Mouse (Mus musculus) midbrain, embryonic 15.5 days (tissue): ENCODE results near the gene Ly75. TPM values are rescaled to one million over a fixed set of nuclear protein-coding genes. Genes with fewer than 3 reads are reported as not detected.

Source experiments
- ATAC-seq: fragments of 200-750 bp; cut with Nextera tagmentation; replicated peaks from 2 replicates; pipeline ENCODE4 v1.8.0; 2017; ENCODE audit warnings: moderate TSS enrichment
- H3K27ac ChIP-seq: fragments of 300-500 bp; sonication (generic); 2 replicates; pipeline ENCODE4 v1.5.1; 2015; ENCODE audit warnings: mild to moderate bottlenecking, inconsistent platforms
- H3K27me3 ChIP-seq: fragments of 300-500 bp; sonication (generic); replicated peaks from 2 replicates; pipeline ENCODE4 v1.6.1; 2015; ENCODE audit warnings: inconsistent platforms
- H3K36me3 ChIP-seq: fragments of 300-500 bp; sonication (generic); replicated peaks from 2 replicates; pipeline ENCODE4 v1.6.1; 2015; ENCODE audit warnings: inconsistent platforms
- H3K4me1 ChIP-seq: fragments of 300-500 bp; sonication (generic); 2 replicates; pipeline ENCODE4 v1.6.1; 2015; ENCODE audit warnings: inconsistent platforms
- H3K4me2 ChIP-seq: fragments of 300-500 bp; sonication (generic); 2 replicates; pipeline ENCODE4 v1.6.1; 2015; ENCODE audit warnings: inconsistent platforms, mild to moderate bottlenecking, moderate library complexity
- H3K4me3 ChIP-seq: fragments of 300-500 bp; sonication (generic); 2 replicates; pipeline ENCODE4 v1.5.1; 2015; ENCODE audit warnings: mild to moderate bottlenecking, inconsistent platforms
- H3K9ac ChIP-seq: fragments of 300-500 bp; sonication (generic); 2 replicates; pipeline ENCODE4 v1.6.1; 2015; ENCODE audit warnings: mild to moderate bottlenecking, inconsistent platforms
- H3K9me3 ChIP-seq: fragments of 300-500 bp; sonication (generic); 2 replicates; pipeline ENCODE4 v1.6.1; 2016; ENCODE audit warnings: inconsistent platforms
- WGBS: fragments of 180-500 bp; shearing (Covaris S2); methylation state at CpG from one replicate; pipeline ENCODE4 v1.1.7; 2015; ENCODE audit warnings: mixed read lengths; 5-methylcytosine and 5-hydroxymethylcytosine counted together
- polyA plus RNA-seq: library from polyadenylated mRNA; unstranded; fragments of >200 nt; fragmentation: Nextera tagmentation; extraction: Ambion mirVana; gene quantifications from 2 replicates; pipeline ENCODE4 v1.2.1, GENCODE M21; 2015

Ly75 gene
- polyA plus RNA-seq: 0.97 and 1.1 TPM in 2 replicates

- WGBS: 2% methylated on average over 46 of the region's 46 CpGs
- Histone ChIP-seq H3K4me3 (peak within 1 kb of the TSS; percentile 63), H3K4me1 (peaks cover 9% of the 10 kb centered on the region), H3K9ac (peak within 1 kb of the TSS; percentile 52), H3K9me3 (no peaks in the 10 kb centered on the region), H3K27ac (no peak within 1 kb of the TSS), H3K4me2 (peak within 1 kb of the TSS; percentile 97), H3K36me3 (no peaks in the 10 kb centered on the region), H3K27me3 (peaks cover 10% of the 10 kb centered on the region; the same call in 1 of the 2 replicates)
- peak; percentile 97 for ATAC-seq
Observed at GRCm38 (mm10) chr2:60382858-60383669, at the start of gene Ly75. Gene Ly75, minus strand, starts transcription at chr2:60383303.

GRCm38 (mm10) chr2:60430315-60431021 lies 47.4 kb upstream of the Ly75 start:
- 74% methylated on average over 8 of the region's 8 CpGs for WGBS
- no peaks in the 10 kb centered on the region for H3K36me3 ChIP-seq
- H3K4me1 ChIP-seq: no peaks in the 10 kb centered on the region
- ATAC-seq: no peak
- H3K4me2 ChIP-seq: no peak overlapping the region
- no peaks in the 10 kb centered on the region for H3K27me3 ChIP-seq
- H3K27ac ChIP-seq: no peak overlapping the region
- H3K9ac ChIP-seq: no peak overlapping the region
- H3K4me3 ChIP-seq: no peak overlapping the region
- no peaks in the 10 kb centered on the region for H3K9me3 ChIP-seq

GRCm38 (mm10) chr2:60418075-60418474 lies 35.0 kb upstream of the Ly75 start:
- no peak overlapping the region for H3K4me2 ChIP-seq
- no peaks in the 10 kb centered on the region for H3K4me1 ChIP-seq
- no peak overlapping the region for H3K9ac ChIP-seq
- no peaks in the 10 kb centered on the region for H3K36me3 ChIP-seq
- H3K9me3 ChIP-seq: no peaks in the 10 kb centered on the region
- no peak overlapping the region for H3K4me3 ChIP-seq
- 6% methylated on average over 6 of the region's 6 CpGs for WGBS
- no peaks in the 10 kb centered on the region for H3K27me3 ChIP-seq
- ATAC-seq: 0 out of 2 replicates have a peak, but pooled peaks have one; percentile 50
- H3K27ac ChIP-seq: no peak overlapping the region

- no peaks in the 10 kb centered on the region for H3K4me1 ChIP-seq
- H3K36me3 ChIP-seq: no peaks in the 10 kb centered on the region
- no peak overlapping the region for H3K4me2 ChIP-seq
- no peak overlapping the region for H3K9ac ChIP-seq
- ATAC-seq: no peak
- H3K9me3 ChIP-seq: no peaks in the 10 kb centered on the region
- WGBS: 64% methylated on average over 8 of the region's 8 CpGs
- H3K27ac ChIP-seq: no peak overlapping the region
- no peaks in the 10 kb centered on the region for H3K27me3 ChIP-seq
- H3K4me3 ChIP-seq: no peak overlapping the region
Observed at GRCm38 (mm10) chr2:60414334-60414733, 31.2 kb upstream of the Ly75 start.

- Histone ChIP-seq H3K4me3 (no peak overlapping the region), H3K9me3 (no peaks in the 10 kb centered on the region), H3K36me3 (no peaks in the 10 kb centered on the region), H3K9ac (no peak overlapping the region), H3K4me2 (no peak overlapping the region), H3K27ac (no peak overlapping the region), H3K4me1 (no peaks in the 10 kb centered on the region), H3K27me3 (no peaks in the 10 kb centered on the region)
- no peak for ATAC-seq
- 77% methylated on average over 18 of the region's 18 CpGs for WGBS
Observed at GRCm38 (mm10) chr2:60413006-60413650, 30.0 kb upstream of the Ly75 start.

- no peak overlapping the region for H3K4me2 ChIP-seq
- no peak for ATAC-seq
- no peaks in the 10 kb centered on the region for H3K27me3 ChIP-seq
- 85% methylated on average over 7 of the region's 7 CpGs for WGBS
- H3K36me3 ChIP-seq: no peaks in the 10 kb centered on the region
- no peaks in the 10 kb centered on the region for H3K4me1 ChIP-seq
- no peak overlapping the region for H3K4me3 ChIP-seq
- no peak overlapping the region for H3K9ac ChIP-seq
- no peak overlapping the region for H3K27ac ChIP-seq
- H3K9me3 ChIP-seq: no peaks in the 10 kb centered on the region
Observed at GRCm38 (mm10) chr2:60411181-60411580, 28.1 kb upstream of the Ly75 start.

GRCm38 (mm10) chr2:60409989-60410763 lies 27.1 kb upstream of the Ly75 start:
- Histone ChIP-seq H3K9ac (no peak overlapping the region), H3K4me3 (no peak overlapping the region), H3K27ac (no peak overlapping the region), H3K9me3 (no peaks in the 10 kb centered on the region), H3K36me3 (no peaks in the 10 kb centered on the region), H3K27me3 (no peaks in the 10 kb centered on the region), H3K4me2 (no peak overlapping the region), H3K4me1 (no peaks in the 10 kb centered on the region)
- ATAC-seq: no peak
- 79% methylated on average over 11 of the region's 11 CpGs for WGBS

- Histone ChIP-seq H3K36me3 (no peaks in the 10 kb centered on the region), H3K27ac (no peak overlapping the region), H3K4me1 (no peaks in the 10 kb centered on the region), H3K4me2 (no peak overlapping the region), H3K4me3 (no peak overlapping the region), H3K27me3 (no peaks in the 10 kb centered on the region), H3K9ac (no peak overlapping the region), H3K9me3 (no peaks in the 10 kb centered on the region)
- ATAC-seq: no peak
- WGBS: 54% methylated on average over 6 of the region's 6 CpGs
Observed at GRCm38 (mm10) chr2:60409194-60409593, 26.1 kb upstream of the Ly75 start.

- Histone ChIP-seq H3K4me2 (no peak overlapping the region), H3K36me3 (no peaks in the 10 kb centered on the region), H3K4me1 (no peaks in the 10 kb centered on the region), H3K9ac (no peak overlapping the region), H3K27ac (no peak overlapping the region), H3K4me3 (no peak overlapping the region), H3K27me3 (no peaks in the 10 kb centered on the region), H3K9me3 (no peaks in the 10 kb centered on the region)
- no peak for ATAC-seq
- 87% methylated on average over 2 of the region's 2 CpGs for WGBS
Observed at GRCm38 (mm10) chr2:60407387-60407786, 24.3 kb upstream of the Ly75 start.

- H3K9me3 ChIP-seq: no peaks in the 10 kb centered on the region
- H3K4me2 ChIP-seq: no peak overlapping the region
- H3K36me3 ChIP-seq: no peaks in the 10 kb centered on the region
- H3K27me3 ChIP-seq: no peaks in the 10 kb centered on the region
- no peak overlapping the region for H3K9ac ChIP-seq
- no peak for ATAC-seq
- no peaks in the 10 kb centered on the region for H3K4me1 ChIP-seq
- no peak overlapping the region for H3K27ac ChIP-seq
- 92% methylated on average over 5 of the region's 5 CpGs for WGBS
- H3K4me3 ChIP-seq: no peak overlapping the region
Observed at GRCm38 (mm10) chr2:60405431-60405830, 22.3 kb upstream of the Ly75 start.

GRCm38 (mm10) chr2:60404763-60405162 lies 21.7 kb upstream of the Ly75 start:
- no peak for ATAC-seq
- 91% methylated on average over 7 of the region's 7 CpGs for WGBS

GRCm38 (mm10) chr2:60401694-60402093 lies 18.6 kb upstream of the Ly75 start:
- Histone ChIP-seq H3K36me3 (no peaks in the 10 kb centered on the region), H3K27me3 (no peaks in the 10 kb centered on the region), H3K4me2 (no peak overlapping the region), H3K27ac (no peak overlapping the region), H3K9me3 (no peaks in the 10 kb centered on the region), H3K4me3 (no peak overlapping the region), H3K4me1 (no peaks in the 10 kb centered on the region), H3K9ac (no peak overlapping the region)
- no peak for ATAC-seq
- WGBS: 88% methylated on average over 5 of the region's 5 CpGs

More at GRCm38 (mm10) chr2:60404763-60405162, 21.7 kb upstream of the Ly75 start:
- no peaks in the 10 kb centered on the region for H3K27me3 ChIP-seq
- no peaks in the 10 kb centered on the region for H3K9me3 ChIP-seq
- H3K4me2 ChIP-seq: no peak overlapping the region
- no peak overlapping the region for H3K9ac ChIP-seq
- no peaks in the 10 kb centered on the region for H3K36me3 ChIP-seq
- no peak overlapping the region for H3K27ac ChIP-seq
- no peak overlapping the region for H3K4me3 ChIP-seq
- no peaks in the 10 kb centered on the region for H3K4me1 ChIP-seq
